Mouse (Mus musculus): Measurements from ENCODE around the gene Psd4.

GRCm38 (mm10) chr2:24443256-24443790 is 75.9 kb downstream of the Psd4 start:
- TF ChIP-seq EP300 (optimal IDR thresholded peaks at IDR 0.05) (no peak), CTCF (IDR thresholded peaks at IDR 0.05; ENCODE audit: low read depth) (no peak)

Data from stomach, postnatal 0 days (tissue).